Mouse (Mus musculus) Muller cell, postnatal 12 days (primary cell): Measurements from ENCODE around the gene Olfr458.
"Not testable (repeated sequence)": the region's sequence is repeated elsewhere in the genome, so short reads cannot be mapped to it uniquely, and the experiment has no call there.

Source experiments
- DNase-seq: peaks from one replicate; pipeline ENCODE4 v3.0.0-alpha.2; 2015; ENCODE audit errors: inconsistent ontology term

Gene Olfr458

DNA sequence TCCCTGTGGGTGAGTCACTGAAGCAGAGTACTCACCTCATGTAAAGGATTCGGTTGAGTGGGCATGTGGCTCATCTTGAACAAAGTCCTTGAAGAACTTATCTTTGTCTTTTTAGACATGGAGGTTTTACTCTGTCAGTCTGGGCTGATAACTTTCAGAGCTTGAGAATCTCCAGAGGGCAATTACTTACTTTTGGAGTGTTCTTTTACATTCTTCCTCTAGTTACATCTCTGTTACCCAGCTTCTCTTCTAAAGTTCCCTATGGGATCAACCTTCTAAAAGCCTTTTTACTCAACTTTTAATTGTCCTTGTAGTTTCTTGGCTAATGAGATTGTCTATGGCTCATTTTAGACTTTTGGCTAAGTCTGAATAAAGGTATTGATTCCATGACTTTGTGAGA is at the start of gene Olfr458:
Olfr458 (minus strand) TSS at position 101 of the 400 bp plus-strand sequence.
- no peak for DNase-seq

DNA sequence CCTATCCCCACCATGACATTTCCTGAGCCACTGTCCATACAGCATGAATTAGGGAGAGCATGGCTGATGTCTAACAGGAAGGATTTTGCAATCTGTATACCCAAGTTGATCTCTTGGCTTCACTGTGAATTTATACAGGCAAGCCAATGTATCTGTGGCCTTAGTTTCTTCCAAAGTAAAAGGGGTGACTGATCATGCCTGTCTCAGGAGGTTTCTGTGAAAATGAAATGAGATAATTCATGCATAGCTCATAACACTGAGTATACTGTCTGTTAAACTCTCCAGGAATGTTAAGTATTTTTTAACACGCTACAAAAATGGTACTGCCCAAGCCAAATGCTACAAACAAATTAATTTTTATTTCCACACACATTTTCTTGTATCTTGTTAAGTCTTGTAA is 48.5 kb upstream of the Olfr458 start:
- DNase-seq: peak; percentile 60

DNA sequence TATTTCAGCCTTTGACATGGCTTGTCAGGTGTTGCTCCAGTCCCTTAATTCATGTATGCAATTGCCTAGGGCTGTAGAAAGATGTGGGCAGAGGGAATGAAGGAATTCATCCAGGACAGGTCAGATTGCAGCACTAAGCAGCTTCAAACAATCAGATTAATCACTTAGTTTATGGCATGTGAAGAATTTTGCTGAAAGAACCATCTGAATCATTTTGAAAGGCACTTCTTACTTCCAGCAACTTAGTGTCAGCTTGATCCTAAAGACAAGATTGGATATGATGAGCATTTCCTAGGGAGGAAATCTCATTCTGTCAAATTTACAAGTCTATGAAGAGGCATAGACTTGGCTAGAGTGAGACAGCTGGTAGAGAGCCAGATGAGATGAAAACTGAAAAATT is 44.3 kb upstream of the Olfr458 start:
- DNase-seq: peak; percentile 93

DNA sequence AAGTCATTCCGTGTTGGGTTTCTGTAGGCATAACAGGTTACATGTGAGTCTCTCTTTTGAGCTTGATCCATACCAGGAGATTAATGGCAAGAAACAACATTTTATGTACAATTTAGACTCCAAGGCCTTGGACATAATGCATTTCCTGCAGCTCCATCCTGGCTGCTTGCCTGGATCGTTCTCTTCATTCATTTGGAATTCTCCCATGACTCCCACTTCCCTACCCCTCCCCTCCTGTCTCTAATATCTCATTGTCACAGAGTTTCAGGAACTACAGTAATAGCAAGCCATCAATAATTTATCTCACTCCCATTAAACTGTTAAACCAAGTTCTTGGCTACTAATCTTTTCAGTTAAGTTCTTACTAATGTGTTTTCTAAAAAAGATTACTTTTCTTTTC is 38.5 kb upstream of the Olfr458 start:
- DNase-seq: no peak

GRCm38 (mm10) chr6:42489731-42490130 is 24.7 kb upstream of the Olfr458 start:
- DNase-seq: peak; percentile 71

DNA sequence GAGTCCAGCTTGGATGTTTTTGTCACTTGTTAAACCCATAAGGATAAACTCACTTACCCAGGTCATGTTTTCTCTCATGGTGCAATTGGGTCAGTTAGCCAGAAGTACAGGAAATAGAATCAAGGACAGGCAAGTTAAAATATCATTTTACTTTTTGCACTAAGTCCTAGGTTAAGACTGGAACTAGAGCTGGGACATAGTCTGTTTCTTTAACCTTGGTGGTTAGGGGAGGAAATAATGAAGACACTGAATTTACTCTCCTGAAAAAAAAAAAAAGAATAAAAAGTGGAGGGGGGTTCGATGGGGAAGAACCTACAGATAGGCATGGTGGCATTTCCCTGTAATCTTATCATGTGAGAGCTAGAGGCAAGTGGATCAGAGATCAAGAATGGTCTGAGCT is 22.1 kb upstream of the Olfr458 start, which contains the start of gene Olfr456:
Olfr456 (minus strand) TSS at position 101 of the 400 bp plus-strand sequence.
- no peak for DNase-seq

DNA sequence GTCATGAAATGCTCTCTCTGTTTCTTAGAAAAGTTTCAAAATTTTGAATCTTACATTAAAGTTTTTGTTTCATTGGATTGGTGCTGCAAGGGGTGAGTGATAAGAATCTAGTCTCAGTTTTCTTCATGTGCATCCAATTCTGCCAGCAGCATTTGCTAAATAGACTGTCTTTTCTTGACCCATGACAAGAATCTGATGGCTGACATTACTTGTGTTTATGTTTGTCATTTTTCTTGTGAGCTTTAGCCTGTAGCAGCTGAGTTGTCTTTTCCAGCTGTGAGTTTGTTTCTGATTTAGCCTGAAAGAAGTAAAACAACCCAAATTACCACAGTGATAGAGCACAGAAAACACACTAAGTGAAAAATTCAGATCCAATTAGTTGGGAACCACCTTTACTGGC is 19.6 kb upstream of the Olfr458 start:
- no peak for DNase-seq

DNA sequence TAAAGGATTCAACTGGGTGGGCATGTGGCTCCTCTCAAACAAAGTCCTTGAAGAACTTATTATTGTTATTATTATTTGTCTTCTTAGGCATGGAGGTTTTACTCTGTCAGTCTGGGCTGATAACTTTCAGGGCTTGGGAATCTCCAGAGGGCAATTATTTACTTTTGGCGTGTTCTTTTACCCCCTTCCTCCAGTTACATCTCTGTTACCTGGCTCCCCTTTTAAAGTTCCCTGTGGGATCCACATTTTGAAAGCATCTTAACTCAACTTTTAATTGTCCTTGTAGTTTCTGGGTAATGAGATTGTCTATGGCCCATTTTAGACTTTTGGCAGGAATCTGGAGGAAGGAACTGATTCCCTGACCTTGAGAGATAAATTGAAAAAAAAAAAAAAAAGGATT is 11.2 kb upstream of the Olfr458 start, which contains the start of gene Olfr457:
Olfr457 (minus strand) TSS at position 101 of the 400 bp plus-strand sequence.
- no peak for DNase-seq

DNA sequence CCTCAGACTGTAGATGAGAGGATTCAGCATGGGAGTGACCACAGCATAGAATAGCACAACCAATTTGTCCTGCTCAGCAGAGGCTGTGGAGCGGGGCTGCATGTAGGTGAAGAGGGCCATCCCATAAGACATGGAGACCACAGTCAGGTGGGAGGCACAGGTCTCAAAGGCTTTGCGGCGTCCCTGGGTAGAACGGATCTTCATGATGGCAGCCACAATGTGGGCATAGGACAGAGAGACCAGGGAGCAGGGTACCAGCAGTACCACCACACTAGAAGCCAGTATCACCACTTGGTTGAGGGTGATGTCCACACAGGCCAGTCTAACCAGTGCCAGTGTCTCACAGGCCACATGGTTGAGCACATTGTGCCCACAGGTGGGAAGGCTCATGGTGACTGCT is 6.3 kb upstream of the Olfr458 start:
- DNase-seq: not testable (repeated sequence)

DNA sequence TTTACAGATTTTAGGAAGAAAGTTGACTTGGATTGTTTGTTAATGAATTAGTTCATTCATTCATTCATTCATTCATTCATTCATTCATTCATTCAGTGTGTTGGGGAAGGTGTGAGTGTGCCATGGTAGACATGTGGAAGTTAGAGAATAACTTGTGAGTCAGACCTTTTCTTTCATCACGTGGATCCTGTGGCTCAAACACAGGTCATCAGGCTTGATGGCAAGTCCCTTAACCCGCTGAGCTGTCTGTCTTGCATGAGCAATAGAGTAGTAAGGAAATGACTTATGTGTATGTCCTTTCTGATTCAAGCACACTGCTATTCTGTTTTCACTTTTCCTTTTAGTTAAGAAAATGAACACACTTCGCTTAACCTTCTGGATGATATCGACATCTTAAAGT is 5.5 kb upstream of the Olfr458 start:
- DNase-seq: no peak

DNA sequence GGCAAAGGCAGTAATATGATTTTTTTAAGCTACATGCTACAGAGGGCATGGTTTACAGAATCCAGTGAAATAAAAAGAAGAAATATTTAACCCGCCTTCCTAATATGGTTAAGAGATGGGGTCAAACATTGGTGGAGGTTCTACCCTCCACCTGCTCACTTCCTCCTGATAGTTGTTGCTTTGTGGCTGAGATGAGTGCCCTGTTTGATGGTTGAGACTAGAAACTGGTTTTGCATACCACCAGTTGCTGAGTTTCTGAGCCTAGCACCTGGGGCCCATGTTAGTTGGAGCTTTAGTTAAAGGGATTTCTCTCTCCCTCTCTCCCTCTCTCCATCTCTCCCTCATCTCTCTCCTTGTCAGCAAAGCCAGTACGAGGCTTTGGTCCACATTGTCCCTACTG is 17.6 kb downstream of the Olfr458 start:
- DNase-seq: no peak

- DNase-seq: peak; percentile 71
These were observed 20.5 kb downstream of the Olfr458 start for GRCm38 (mm10) chr6:42444491-42444890.

DNA sequence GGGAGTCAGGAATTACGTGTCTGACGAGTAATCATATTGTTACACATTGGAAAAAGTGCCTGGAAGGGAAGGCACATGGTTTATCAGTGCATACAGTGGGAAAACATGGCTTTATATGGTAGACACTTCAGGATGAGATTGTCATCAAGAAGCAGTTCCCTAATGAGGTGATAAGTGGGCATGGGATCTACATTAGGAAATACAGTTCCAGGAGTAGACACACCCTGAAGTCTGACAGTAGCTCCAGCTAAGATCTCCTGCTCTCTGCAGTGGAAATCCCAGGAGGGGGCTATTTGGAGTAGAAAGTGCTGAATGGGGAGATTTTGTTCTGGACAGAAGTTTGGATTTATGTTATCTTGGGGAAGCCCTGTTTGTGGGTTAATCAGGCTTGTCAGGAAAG is 23.6 kb downstream of the Olfr458 start:
- DNase-seq: no peak

DNA sequence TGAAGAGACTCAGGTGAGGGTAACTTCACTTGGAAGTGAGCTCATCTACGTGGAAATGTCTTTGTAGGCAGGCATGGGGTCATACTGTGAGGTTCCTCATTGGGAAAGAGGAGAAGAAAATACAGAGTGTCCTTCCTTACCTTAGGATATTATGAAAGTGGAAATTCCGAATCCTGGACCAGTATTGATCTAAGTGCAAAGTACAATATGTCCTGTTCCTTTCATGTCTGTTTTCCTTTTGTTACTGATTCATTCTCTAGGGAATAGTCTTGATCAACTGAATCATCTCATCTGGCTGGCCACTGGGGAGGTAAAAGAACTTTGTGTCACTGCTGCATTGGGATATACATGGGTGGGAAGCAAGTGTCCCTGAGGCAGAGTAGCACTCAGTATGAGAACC is 29.5 kb downstream of the Olfr458 start:
- DNase-seq: no peak

GRCm38 (mm10) chr6:42434446-42434845 is 30.6 kb downstream of the Olfr458 start, which contains the start of gene Tas2r126:
Gene Tas2r126 (plus strand): TSS chr6:42434535.
- DNase-seq: no peak

- DNase-seq: peak; percentile 3
These were observed 31.4 kb downstream of the Olfr458 start for GRCm38 (mm10) chr6:42433554-42433953.

- DNase-seq: no peak
These were observed 38.7 kb downstream of the Olfr458 start for GRCm38 (mm10) chr6:42426337-42426736.

GRCm38 (mm10) chr6:42424472-42424871 is 40.5 kb downstream of the Olfr458 start:
- no peak for DNase-seq

- DNase-seq: no peak
These were observed 43.6 kb downstream of the Olfr458 start for GRCm38 (mm10) chr6:42421439-42421838.

- DNase-seq: peak; percentile 38
These were observed 45.6 kb downstream of the Olfr458 start for GRCm38 (mm10) chr6:42419443-42419842.
